Mouse (Mus musculus) hindbrain, embryonic 11.5 days (tissue): ENCODE measurements around the gene Pde4d. TPM values are rescaled to one million over a fixed set of nuclear protein-coding genes. Genes with fewer than 3 reads are reported as not detected.

Experiments
- ATAC-seq: fragments of 200-750 bp; cut with Nextera tagmentation; 2 replicates; pipeline ENCODE4 v1.8.0; 2017; ENCODE audit warnings: mild to moderate bottlenecking, moderate TSS enrichment, moderate library complexity; ENCODE audit not compliant: low FRiP score
- DNase-seq: peaks from one replicate; pipeline ENCODE4 v3.0.0-alpha.2; 2015; ENCODE audit warnings: low spot score
- H3K27ac ChIP-seq: fragments of 300-500 bp; sonication (generic); 2 replicates; pipeline ENCODE4 v1.5.1; 2014; ENCODE audit warnings: mild to moderate bottlenecking, low read depth, low read length
- H3K27me3 ChIP-seq: fragments of 300-500 bp; sonication (generic); 2 replicates; pipeline ENCODE4 v1.6.1; 2014; ENCODE audit warnings: mild to moderate bottlenecking, low read length, moderate library complexity, mixed read lengths; ENCODE audit not compliant: control insufficient read depth, insufficient read depth
- H3K36me3 ChIP-seq: fragments of 300-500 bp; sonication (generic); 2 replicates; pipeline ENCODE4 v1.6.1; 2014; ENCODE audit warnings: mild to moderate bottlenecking, low read length, moderate library complexity, mixed read lengths; ENCODE audit not compliant: control insufficient read depth, insufficient read depth
- H3K4me1 ChIP-seq: fragments of 300-500 bp; sonication (generic); replicated peaks from 2 replicates; pipeline ENCODE4 v1.6.1; 2014; ENCODE audit warnings: low read length, mixed read lengths; ENCODE audit not compliant: control insufficient read depth, insufficient read depth
- H3K4me2 ChIP-seq: fragments of 300-500 bp; sonication (generic); replicated peaks from 2 replicates; pipeline ENCODE4 v1.6.1; 2014; ENCODE audit warnings: mild to moderate bottlenecking, low read depth, low read length
- H3K4me3 ChIP-seq: fragments of 300-500 bp; sonication (generic); 2 replicates; pipeline ENCODE4 v1.5.1; 2014; ENCODE audit warnings: low read depth, low read length
- H3K9ac ChIP-seq: fragments of 300-500 bp; sonication (generic); 2 replicates; pipeline ENCODE4 v1.6.1; 2014; ENCODE audit warnings: low read depth, low read length
- H3K9me3 ChIP-seq: fragments of 300-500 bp; sonication (generic); 2 replicates; pipeline ENCODE4 v1.6.1; 2016; ENCODE audit warnings: low read length; ENCODE audit not compliant: control insufficient read depth
- WGBS: fragments of 180-500 bp; shearing (Covaris S2); extraction: QIAGEN DNeasy Blood & Tissue Kit; methylation state at CpG from one replicate; pipeline ENCODE4 v1.1.7; 2014; 5-methylcytosine and 5-hydroxymethylcytosine counted together
- polyA plus RNA-seq: library from polyadenylated mRNA; unstranded; fragments of >200 nt; fragmentation: Nextera tagmentation; extraction: Ambion mirVana; gene quantifications from 2 replicates; pipeline ENCODE4 v1.2.1, GENCODE M21; 2014

Pde4d gene
- polyA plus RNA-seq, 1 experiment from 2014 or later = 18.3 TPM

DNA sequence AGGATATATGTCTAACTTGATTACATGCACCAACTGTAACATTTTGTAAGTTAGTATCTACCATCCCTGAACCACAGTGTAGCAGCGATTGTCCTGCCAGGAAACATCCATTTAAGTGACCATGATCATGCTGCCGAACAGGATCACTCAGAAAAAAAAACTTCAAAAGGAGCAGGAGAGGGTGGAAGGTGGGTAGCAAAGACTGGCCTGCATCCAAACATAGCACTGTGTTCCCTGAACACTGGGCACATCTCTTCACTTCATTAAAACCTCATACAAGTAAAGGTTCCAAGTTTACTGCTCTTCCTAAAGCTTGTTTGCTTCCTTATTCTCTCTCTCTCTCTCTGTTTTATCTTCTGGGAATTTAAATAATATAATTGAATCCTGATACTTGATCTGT, 1256.4 kb downstream of the Pde4d start:
- DNase-seq (no peak), ATAC-seq (no peak)
- H3K4me2 ChIP-seq = no peak overlapping the region
- no peaks in the 10 kb centered on the region for H3K4me1 ChIP-seq
- H3K36me3 ChIP-seq = no peaks in the 10 kb centered on the region
- no peak overlapping the region for H3K27ac ChIP-seq
- no peak overlapping the region for H3K4me3 ChIP-seq
- WGBS = 58% methylated on average over 2 of the region's 2 CpGs
- no peaks in the 10 kb centered on the region for H3K9me3 ChIP-seq
- H3K9ac ChIP-seq = no peak overlapping the region
- H3K27me3 ChIP-seq = no peaks in the 10 kb centered on the region

DNA sequence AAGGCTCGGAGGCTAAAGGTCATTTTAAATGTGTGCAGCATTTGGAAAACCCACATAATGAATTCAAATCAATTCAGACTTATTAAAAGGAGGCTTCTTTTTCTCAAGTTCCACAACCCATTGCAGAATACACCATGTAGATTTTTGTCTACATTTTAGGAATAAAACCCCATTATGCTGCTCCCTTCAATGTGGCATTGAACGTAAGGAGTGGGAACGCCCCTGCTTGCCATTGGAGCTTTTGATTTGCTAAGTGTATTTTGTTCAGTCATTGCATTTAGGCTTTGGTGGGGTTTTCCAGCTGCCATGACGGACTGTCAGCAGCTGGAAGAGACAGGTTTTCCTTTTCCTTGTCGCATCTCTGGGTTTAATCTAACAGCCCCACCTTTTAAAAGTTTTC, 1256.8 kb downstream of the Pde4d start:
- Histone ChIP-seq H3K36me3 (no peaks in the 10 kb centered on the region), H3K4me3 (no peak overlapping the region), H3K27ac (no peak overlapping the region), H3K4me1 (no peaks in the 10 kb centered on the region), H3K4me2 (no peak overlapping the region), H3K9me3 (no peaks in the 10 kb centered on the region), H3K27me3 (no peaks in the 10 kb centered on the region), H3K9ac (no peak overlapping the region)
- ATAC-seq (peak; percentile 72), DNase-seq (no peak)
- 59% methylated on average over 5 of the region's 5 CpGs for WGBS

DNA sequence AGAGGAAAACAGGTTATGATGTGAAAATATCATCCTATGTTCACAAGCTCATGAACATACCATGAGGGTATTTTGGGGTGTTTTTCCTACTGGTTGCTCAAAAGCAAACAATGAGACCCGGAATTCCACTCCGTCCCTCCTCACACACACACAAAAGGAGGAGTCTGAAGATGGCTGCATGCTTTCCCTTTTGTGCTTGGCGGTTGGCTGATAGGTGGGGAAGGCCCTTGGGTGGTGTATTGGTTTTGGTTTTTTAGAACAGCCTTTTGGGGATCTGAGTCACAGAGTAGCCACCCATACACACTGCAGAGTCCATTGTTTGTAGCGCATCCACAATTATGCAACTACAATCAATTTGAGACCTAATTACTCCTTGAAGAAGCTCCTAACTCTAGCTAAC, 1257.4 kb downstream of the Pde4d start:
- peak; percentile 44; the same call in 1 of the 2 replicates for ATAC-seq
- Histone ChIP-seq H3K36me3 (no peaks in the 10 kb centered on the region), H3K27ac (no peak overlapping the region), H3K27me3 (no peaks in the 10 kb centered on the region), H3K4me2 (no peak overlapping the region), H3K9me3 (no peaks in the 10 kb centered on the region), H3K9ac (no peak overlapping the region), H3K4me1 (no peaks in the 10 kb centered on the region), H3K4me3 (no peak overlapping the region)
- no peak for DNase-seq
- WGBS = 80% methylated on average over 4 of the region's 4 CpGs

DNA sequence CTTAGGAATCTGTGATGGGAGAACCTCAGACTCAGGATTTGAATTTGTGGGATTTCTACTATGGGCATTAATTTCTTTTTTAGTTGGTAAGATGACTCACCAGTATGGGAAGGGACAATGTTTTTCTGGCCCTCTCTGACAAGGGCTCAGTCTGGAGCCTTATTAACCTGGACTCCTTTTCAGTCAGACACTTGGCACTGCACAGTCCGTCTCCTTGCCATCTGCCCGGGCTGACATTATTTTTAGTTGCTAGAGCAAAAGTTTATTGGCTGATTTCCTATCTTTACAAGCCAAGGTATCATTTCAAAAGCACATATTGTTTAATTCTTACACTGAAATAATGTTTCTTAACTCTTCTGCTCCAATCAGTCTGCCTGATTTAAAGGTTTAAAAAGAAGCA, 1258.6 kb downstream of the Pde4d start:
- Histone ChIP-seq H3K4me2 (no peak overlapping the region), H3K4me1 (no peaks in the 10 kb centered on the region), H3K27me3 (no peaks in the 10 kb centered on the region), H3K36me3 (no peaks in the 10 kb centered on the region), H3K27ac (no peak overlapping the region), H3K4me3 (no peak overlapping the region), H3K9me3 (no peaks in the 10 kb centered on the region), H3K9ac (no peak overlapping the region)
- 76% methylated on average over 2 of the region's 2 CpGs for WGBS
- DNase-seq (no peak), ATAC-seq (no peak)

DNA sequence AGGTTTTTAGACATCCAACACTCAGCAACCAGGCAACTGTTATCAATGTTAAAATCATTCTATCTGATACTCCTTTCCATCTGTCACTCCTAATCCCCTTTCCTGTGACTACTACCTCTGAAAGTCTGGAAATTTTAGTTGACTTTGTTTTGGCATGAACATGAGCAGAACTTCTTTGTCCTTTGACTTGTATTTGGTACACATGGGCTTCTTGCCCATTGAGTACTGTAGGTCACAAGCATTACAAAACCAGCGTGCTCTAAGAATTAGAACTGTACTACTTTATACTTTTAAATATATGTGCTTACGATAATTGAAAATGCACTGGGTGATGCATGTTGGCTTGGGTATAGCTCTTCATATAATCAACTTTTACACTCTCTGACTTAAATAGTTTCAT, 1264.8 kb downstream of the Pde4d start:
- H3K27me3 ChIP-seq = no peaks in the 10 kb centered on the region
- no peak overlapping the region for H3K27ac ChIP-seq
- no peak for DNase-seq
- no peaks in the 10 kb centered on the region for H3K9me3 ChIP-seq
- H3K4me2 ChIP-seq = no peak overlapping the region
- no peak overlapping the region for H3K9ac ChIP-seq
- no peak overlapping the region for H3K4me3 ChIP-seq
- H3K36me3 ChIP-seq = no peaks in the 10 kb centered on the region
- H3K4me1 ChIP-seq = no peaks in the 10 kb centered on the region
- WGBS = 98% methylated on average over 2 of the region's 2 CpGs
- ATAC-seq = no peak

DNA sequence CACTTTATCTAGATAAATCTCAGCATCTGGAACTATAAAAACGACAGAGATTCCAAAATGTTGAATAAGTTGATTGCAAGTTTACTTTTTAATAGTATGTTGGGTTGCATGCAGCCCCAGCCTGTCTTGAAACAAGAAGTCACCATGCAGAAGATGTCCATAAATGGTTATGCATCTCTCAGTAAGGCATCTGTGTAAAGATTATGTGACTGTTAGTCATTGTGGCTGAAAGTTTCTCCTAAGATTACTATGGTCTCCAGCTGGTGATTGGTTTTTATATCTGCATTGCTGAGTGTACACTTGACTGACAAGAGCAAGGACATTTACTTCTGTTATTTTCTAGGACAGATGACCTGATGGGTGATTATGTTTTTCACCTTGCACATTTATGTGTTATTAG, 1265.6 kb downstream of the Pde4d start:
- H3K4me3 ChIP-seq = no peak overlapping the region
- no peak for ATAC-seq
- WGBS = 58% methylated on average over 1 of the region's 1 CpGs

DNA sequence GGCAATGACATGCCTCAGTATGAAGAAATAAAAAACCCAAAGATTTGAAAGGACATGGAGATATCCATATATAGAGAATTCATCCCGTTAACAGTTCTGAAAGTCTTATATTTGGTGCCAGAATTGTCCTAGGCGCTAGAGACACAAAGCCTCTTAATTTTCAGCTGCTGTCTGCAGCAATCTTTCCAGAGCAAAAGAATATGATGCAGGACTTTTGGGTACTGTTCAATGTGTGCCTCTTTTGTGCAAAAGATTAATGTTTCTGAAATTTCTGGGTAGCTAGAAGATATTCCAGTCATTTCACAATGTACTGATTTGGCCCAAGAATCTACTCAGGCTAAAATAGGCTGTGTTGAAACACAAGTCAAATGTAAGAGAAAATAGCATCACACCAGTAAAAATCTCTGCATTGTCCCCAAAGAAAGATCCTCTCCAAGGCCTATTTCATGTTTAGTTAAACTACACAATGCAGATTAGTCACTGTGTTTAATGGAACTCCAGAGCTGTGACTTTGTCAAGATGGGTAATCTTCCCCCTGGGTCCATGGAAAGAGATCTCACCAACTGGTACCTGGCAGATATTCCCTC, 1270.5 kb downstream of the Pde4d start:
- DNase-seq (no peak), ATAC-seq (no peak)
- Histone ChIP-seq H3K4me3 (no peak overlapping the region), H3K27ac (no peak overlapping the region), H3K4me2 (no peak overlapping the region), H3K27me3 (no peaks in the 10 kb centered on the region), H3K36me3 (no peaks in the 10 kb centered on the region), H3K9ac (no peak overlapping the region), H3K4me1 (no peaks in the 10 kb centered on the region), H3K9me3 (no peaks in the 10 kb centered on the region)
- 92% methylated on average over 2 of the region's 2 CpGs for WGBS

More for the DNA sequence above, 1265.6 kb downstream of the Pde4d start:
- Histone ChIP-seq H3K36me3 (no peaks in the 10 kb centered on the region), H3K27ac (no peak overlapping the region), H3K4me1 (no peaks in the 10 kb centered on the region), H3K9me3 (no peaks in the 10 kb centered on the region), H3K9ac (no peak overlapping the region), H3K27me3 (no peaks in the 10 kb centered on the region), H3K4me2 (no peak overlapping the region)
- DNase-seq = no peak

DNA sequence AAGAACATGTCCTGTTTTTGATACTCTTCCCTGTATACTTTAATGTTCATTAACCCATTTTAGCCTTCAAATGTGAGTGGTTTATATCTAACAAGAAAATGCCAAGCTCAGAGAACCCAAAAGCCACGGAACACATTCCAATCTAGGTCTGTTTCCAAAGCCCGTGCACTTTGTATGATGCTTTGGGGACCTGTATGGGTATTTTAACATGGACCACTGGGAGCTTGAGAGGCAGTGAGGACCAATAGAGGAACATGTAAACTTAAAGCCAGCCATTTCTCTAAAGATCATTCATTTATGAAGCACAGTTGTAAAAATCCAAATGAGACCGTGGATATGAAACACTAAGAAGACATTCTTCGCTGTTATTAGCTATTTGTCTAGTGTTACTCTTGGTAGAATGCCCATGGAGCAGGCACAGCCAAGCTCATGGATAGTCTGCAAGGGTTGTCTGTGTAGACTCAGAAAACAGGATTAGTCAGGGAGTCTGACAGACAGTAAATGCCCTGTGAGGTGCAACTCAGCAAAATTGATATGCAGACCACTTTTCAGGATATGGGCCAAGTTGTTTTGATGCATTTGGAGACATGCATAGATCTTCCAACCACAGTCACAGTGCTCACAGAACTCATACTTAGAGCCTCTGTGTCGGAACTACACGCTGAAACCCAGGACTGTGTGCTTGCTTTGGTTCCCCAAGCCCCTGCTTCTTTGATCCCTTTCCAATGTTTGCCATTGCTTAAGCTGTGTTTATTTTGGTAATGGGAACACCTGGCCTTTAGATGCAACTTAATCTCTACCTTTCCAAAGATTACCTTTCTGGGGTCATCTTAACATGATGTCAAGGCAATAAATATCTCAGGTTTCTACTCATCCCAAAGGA, 1272.7 kb downstream of the Pde4d start:
- Histone ChIP-seq H3K27me3 (no peaks in the 10 kb centered on the region), H3K27ac (no peak overlapping the region), H3K9ac (no peak overlapping the region), H3K4me3 (no peak overlapping the region), H3K4me1 (no peaks in the 10 kb centered on the region), H3K36me3 (no peaks in the 10 kb centered on the region), H3K9me3 (no peaks in the 10 kb centered on the region), H3K4me2 (no peak overlapping the region)
- WGBS = 94% methylated on average over 6 of the region's 6 CpGs
- DNase-seq (no peak), ATAC-seq (no peak)

DNA sequence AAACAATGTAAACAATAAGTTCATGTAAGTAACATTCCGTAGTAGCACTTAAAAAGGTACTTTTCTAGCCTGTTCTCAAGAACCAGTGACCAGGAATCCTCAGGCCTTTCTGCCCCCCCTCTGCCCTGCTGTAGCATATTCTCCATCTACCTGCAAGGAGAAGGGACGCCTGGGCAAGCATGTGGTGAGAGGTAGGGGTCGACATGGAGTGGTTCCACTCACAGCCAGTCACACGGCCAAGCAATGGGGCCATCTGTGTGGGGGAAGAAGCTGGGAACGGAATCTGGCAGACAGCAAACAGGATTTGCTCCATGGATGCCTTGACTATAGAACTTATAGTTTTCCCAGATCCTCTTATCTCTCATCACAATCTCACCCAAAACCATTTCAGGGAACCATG, 1277.6 kb downstream of the Pde4d start:
- DNase-seq (no peak), ATAC-seq (no peak)
- H3K36me3 ChIP-seq = no peaks in the 10 kb centered on the region
- no peak overlapping the region for H3K4me2 ChIP-seq
- 84% methylated on average over 5 of the region's 5 CpGs for WGBS
- no peaks in the 10 kb centered on the region for H3K27me3 ChIP-seq
- H3K4me1 ChIP-seq = no peaks in the 10 kb centered on the region
- H3K9ac ChIP-seq = no peak overlapping the region
- H3K4me3 ChIP-seq = no peak overlapping the region
- no peaks in the 10 kb centered on the region for H3K9me3 ChIP-seq
- H3K27ac ChIP-seq = no peak overlapping the region
